Mouse (Mus musculus) spleen, postnatal 10 days (tissue): ENCODE measurements around the gene Bcl9.
A peak's percentile ranks its signal among the peaks of the same experiment; 100 is the strongest.

ENCODE experiments used
- DNase-seq, 2 experiments: peaks; one replicate each; pipeline ENCODE4 v3.0.0; 2021 to 2022; ENCODE audit warnings: low spot score in 2 of 2

The Bcl9 gene

DNA sequence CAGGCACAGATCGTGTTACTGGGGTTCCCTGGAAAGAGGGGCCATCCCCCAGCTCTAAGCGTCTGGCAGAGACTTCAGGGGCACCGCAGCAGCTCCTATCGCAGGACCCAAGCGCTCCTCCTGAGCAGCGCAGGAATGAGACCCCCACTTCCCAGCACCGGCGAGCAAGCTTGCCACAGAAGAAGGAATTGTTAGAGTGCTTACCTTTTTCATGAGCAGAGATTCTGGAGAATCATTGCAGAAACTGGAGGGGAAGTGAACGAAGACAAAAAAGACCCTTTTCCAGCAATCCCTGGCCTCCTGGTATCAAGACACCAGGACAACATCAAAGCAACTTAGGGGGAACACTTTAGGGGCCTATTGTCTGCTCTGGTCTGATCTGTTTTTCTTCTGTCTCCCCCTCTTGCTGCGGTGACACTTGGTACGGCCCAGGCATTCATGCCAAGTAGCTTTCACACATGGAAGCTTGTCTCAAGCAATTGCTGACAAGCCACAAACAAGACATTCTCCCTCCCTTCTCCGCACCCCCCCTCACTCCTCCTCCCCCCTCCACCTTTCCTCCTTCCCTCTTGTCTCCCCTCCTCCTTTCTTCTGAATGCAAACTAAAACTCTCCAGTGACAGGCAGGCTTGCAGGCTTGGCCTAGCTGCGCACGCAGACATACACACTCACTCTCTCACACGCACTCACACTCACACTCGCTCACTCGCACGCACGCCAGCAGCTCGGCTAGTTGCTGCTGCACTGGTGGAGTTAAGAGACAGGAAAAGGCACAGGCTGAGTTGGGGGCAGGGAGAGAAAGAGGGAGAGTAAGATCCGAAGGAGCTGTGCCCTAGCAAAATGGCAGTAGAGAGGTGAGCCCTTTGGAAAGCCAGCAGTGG lies at the start of gene Bcl9:
Bcl9 (minus strand) TSS at position 365 of the 880 bp plus-strand sequence.
- DNase-seq = peak; percentile 37 to 67

DNA sequence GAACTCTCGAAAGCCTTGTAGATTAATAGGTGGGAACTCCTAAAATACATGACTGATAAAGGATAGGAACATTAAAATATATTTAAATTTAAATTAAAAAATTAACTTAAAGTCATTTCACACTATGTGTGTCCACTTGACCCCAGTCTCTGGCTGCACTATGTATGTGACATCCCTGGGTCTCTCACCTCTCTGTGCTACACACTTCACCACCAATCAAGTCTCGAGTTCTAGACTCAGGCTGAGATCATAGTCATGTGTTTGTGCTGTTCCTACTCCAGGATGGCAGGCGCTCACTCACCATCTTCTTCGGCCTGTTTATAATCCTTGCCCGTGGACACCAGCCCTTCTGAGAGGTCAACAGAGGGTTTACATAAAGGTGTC lies 41.5 kb upstream of the Bcl9 start:
- DNase-seq = no peak

DNA sequence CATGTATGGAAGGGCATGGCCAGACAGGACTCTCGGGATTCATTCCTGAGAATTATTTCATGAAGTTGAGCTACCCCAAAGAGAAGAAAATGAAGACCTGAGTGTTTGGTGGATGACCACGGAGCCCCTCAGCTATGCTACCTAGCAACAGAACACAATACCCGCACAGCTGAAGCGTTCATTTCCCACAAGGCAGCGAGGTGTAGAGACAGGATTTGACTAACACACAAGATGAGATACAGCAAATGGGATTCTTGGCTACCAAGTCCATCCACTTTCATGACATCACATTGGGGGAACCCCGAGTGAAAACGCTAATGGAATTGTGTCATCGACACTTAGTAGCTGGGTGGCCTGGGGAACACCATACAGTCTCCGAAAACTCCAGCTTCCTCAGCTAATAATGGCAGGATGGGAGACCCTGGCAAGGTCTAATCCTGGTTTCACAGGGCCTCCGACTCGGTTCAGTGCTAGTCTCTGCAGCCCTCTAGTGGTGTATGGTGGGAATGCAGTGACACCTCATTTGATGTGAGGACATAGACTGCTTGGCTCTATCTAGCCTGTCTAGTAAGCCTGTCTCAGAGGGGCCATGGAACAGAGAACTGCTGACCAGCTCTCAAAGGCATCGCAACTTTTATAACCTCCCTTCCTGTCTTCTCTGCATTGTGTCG lies 40.9 kb upstream of the Bcl9 start:
- DNase-seq = peak; percentile 64 to 82

DNA sequence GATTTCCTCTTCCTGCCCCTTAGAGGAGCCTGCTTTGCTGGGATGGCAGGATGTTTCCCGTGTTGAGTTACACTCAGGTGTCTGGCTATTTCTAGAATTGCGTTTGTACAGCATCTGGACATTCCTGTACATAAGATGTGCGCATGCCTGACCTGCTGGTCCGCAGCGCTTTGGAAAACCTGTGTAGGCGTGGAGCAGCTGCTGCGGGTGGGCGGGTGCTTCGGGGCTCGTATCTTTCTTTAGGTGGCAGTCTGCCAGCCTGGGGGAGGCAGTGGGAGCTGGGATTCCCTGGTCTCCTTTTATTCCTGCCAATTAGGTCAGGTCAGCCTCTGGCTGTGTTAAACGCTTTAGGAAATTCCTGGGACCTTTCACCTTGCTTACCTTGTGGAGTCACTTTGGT lies 39.6 kb upstream of the Bcl9 start:
- DNase-seq = no peak

DNA sequence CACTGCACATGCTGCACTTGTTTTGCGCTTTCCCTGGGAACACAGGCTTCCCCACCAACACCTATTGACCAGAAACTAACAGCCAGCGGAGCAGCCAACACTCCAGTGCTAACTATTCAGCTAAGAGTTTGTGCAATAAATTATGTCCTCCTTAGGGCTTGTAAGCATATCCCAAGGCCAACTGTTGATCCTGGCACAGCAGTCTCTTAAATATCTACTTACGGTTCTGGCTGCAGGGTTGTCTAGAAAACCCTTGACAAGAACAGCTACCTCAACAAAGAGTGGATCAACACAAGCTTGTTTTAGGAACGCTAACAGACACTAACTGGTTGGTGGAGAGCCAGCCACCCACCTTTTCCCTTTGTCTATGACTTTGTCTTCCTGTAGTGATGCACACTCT lies 38.6 kb upstream of the Bcl9 start:
- no peak for DNase-seq

DNA sequence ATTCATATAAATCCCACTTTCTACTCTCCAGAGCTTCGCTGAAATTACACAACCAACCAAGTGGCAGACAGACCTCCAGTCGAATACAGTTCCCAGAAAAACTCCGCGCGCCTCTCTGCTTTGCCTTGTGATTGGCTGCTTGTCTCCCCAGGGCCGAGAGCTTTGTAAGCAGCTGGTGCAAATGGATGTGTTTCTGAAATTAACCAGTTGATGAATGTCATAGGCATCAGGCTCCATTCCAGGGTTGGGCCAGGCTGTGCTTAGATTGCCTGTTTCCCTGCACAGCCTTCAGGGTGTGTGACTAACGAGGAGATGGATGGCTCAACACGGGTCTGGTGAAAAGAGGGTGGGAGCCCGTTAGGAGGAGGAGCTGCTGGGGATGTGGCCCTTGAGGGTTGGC lies 36.9 kb upstream of the Bcl9 start:
- no peak for DNase-seq

- peak in 1 of 2 experiments; percentile 53 for DNase-seq
These were observed 34.5 kb upstream of the Bcl9 start for GRCm38 (mm10) chr3:97332172-97332571.

DNA sequence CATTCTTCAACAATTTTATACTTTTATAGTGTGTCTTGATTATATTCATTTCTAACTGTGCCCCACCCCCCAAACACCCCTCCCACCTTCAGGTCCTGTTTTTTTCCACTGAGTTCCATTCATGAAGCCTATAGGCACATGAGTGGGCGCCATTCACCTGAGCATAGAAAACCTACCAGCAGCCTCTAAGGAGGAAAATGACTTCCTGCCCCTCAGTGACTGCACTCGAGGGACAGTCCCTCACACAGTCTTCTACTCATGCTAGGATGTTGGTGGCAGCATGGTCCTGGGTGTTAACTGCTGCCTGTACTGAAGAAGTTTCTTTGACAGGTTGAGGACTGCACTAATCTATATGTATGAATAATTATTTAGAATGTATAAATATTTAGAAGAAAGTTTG lies 30.1 kb upstream of the Bcl9 start:
- DNase-seq = no peak

GRCm38 (mm10) chr3:97327356-97327755 lies 29.6 kb upstream of the Bcl9 start:
- DNase-seq = no peak

DNA sequence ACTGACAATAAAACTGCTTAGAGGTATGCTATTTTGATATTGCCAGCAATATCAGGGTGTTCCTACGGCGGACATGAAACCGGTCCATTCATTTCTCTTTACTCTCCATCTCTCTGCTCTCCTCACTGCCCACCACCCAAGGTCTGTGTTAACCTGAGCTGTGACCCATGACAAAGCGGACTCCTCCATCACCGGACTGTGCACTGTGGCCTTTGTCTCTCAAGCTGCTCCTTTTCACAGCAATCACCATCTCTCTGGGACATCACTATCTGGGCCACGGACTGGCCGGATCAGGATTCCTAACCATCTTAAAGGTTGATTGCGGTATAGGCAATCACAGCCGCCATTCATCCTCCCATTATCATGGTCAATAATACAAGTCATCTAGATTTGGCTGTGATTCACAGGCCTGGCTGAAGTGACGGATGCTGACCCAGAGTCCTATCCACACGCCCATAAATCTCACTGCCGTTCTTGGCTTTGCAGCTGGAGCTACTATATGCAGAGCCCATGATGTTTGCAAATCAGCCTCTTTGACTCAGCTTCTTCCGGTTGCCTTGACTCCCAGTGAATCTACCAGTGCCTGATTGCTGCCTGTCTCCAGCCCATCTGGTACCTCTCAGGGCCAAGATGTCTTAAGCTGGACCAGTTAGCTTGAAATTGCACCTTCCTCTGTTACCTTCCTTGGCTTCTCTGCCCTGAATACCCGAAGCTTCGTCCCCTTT lies 28.1 kb upstream of the Bcl9 start:
- no peak for DNase-seq

DNA sequence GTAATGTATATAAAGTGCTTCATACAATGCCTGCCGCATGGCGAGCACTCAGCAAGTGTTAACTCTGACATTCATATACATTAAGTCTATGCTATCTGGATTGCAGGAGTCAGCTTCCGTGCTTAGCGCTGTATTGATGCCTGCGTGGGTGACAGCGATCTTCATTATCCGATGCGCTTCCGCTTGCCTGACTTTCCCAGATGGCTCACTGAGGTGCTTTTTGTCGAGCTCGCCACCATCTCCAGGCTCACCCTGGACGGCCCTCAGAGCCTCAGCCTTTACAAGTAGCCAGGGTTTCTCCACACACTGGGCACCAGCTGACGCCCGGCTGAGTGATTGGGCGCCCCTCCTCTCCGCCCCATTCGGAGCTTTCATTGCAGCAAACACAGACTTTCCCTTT lies 26.3 kb upstream of the Bcl9 start:
- DNase-seq = no peak

GRCm38 (mm10) chr3:97317302-97317701 lies 19.6 kb upstream of the Bcl9 start:
- DNase-seq = no peak

- no peak for DNase-seq
These were observed 15.7 kb upstream of the Bcl9 start for GRCm38 (mm10) chr3:97313431-97313830.

GRCm38 (mm10) chr3:97311998-97312397 lies 14.3 kb upstream of the Bcl9 start:
- DNase-seq = no peak

GRCm38 (mm10) chr3:97309748-97310536 lies 12.2 kb upstream of the Bcl9 start:
- DNase-seq = no peak

GRCm38 (mm10) chr3:97308440-97308839 lies 10.7 kb upstream of the Bcl9 start:
- DNase-seq = no peak

DNA sequence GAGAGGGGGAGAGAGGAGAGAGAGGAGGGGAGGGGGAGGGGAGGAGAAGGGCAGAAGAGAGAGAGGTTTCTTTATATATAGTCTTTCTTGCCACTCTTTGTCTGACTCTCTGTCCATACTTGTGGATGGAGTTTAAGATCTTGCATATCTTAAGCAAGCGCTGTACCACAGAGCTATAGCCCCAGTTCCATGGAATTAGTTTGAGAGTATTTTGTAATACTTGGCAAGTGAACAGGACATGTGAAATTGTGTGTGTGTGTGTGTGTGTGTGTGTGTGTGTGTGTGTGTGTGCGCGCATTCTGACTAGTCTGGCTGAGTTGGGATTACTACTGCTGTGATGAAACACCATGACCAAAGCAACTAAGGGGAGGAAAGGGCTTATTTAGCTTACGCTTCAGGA lies 8.2 kb upstream of the Bcl9 start:
- DNase-seq = no peak

DNA sequence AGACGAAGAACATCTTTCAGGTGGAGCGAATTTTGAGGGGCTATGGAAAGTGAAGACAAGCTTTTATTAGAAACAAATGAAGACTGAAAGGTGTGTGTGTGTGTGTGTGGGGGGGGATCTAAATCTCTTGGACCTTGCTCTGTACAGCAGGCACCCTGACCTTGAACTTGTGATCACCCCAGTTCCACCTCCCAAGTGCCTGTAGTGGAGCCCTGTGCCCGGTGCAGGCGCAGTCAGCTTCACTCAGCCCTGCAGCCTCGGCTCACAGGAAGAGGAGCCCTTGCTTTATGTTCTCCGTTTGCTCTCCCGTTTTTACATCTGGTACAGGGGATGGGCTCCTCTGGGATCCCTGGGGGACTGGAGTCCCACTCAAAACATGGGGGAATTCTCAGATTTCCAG lies 3.9 kb upstream of the Bcl9 start:
- no peak for DNase-seq

DNA sequence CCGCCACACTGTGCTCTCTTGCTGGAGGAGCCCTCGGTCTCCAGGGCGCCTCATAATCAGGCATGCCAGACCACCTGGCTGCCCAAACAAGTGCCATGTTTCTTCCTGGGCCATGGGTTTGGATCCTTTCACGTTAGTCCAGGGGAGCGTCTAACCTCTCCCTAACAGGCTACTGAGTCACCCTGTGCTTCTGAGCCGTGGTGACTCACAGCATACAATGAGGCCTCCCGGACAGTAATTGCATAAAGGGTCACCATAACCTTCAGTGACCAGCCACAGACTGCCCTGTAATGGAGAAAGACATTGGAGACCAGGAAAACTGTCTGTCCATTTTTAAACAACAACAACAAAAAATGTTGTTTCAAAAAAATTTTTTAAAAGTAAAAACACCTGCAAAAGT lies 2.7 kb upstream of the Bcl9 start:
- no peak for DNase-seq

GRCm38 (mm10) chr3:97299885-97300284 lies 2.2 kb upstream of the Bcl9 start:
- DNase-seq = no peak

DNA sequence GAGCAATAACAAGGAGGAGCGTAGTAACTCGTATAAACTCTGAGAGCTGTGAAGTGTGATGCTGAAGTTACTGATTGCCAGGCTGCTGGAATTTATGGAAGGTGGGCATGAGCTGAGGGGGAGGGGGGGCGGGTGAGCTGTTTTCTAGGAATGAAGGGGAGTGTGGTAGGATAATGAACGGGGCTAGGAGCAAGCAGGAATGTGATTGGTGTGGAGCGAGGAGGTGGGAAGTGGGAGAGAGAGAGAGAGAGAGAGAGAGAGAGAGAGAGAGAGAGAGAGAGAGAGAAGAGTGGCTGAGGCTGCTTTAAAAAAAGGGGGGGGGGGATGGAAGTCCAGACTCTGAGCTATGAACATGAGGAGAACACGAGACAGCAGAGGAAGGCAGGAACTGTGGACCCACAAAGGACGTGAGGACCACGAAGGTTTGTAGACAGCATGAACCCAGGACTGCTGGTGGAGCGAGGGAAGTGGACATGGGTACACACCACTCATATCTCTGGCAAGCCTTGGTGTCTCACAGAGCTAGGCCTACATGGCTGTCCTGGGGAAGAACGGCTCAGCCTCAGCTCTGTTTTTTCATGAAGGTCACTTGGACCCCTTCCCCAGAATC lies 1.2 kb upstream of the Bcl9 start:
- no peak for DNase-seq
